Mouse (Mus musculus) heart, postnatal 0 days (tissue): ENCODE results near the gene Gm12830.

Experiments used
- CTCF ChIP-seq: IDR thresholded peaks from 2 replicates; pipeline ENCODE4 v1.5.1; 2016; ENCODE audit warnings: antibody characterized with exemption, control low read depth, low read depth
- EP300 ChIP-seq: IDR thresholded peaks from 2 replicates; pipeline ENCODE4 v1.6.1; 2016; ENCODE audit warnings: antibody characterized with exemption, low read depth

DNA sequence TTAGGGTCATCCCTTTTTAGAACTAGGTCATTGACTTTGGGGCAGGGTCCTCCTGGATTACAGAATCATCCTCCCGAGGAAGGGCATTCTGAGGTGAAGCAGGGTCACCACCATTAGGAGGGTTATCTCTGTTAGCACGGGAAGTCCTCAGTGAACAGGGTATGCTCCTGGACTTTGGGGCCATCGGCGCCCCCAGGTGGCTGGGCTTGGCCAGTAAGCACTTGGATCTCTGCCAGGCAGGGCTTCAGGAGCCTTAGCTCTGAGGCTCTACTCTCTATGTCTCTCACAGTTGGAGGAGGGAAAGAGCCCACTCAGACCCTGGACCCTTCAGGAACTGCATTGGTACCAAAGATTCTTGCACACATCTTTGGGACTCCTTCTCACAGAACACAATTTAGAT lies 76.3 kb downstream of the Gm12830 start:
- peak; percentile 38 for TF ChIP-seq CTCF
- TF ChIP-seq EP300: no peak
